Mouse (Mus musculus) myocyte (in vitro differentiated cells): ENCODE measurements around the gene Negr1.

Experiments used
- CEBPB ChIP-seq: IDR thresholded peaks from 2 replicates; pipeline ENCODE4 v1.6.1; 2011; ENCODE audit warnings: mild to moderate bottlenecking, moderate library complexity; ENCODE audit not compliant: poor library complexity, insufficient read depth, severe bottlenecking
- E2F4 ChIP-seq: IDR thresholded peaks from one replicate; pipeline ENCODE4 v1.6.1; 2011; ENCODE audit warnings: mild to moderate bottlenecking, control low read depth, moderate library complexity; ENCODE audit not compliant: insufficient read depth
- MAX ChIP-seq: IDR thresholded peaks from one replicate; pipeline ENCODE4 v1.6.1; 2011; ENCODE audit warnings: low read depth, mild to moderate bottlenecking, control low read depth
- POLR2A ChIP-seq: IDR thresholded peaks from one replicate; pipeline ENCODE4 v1.6.1; 2011; ENCODE audit warnings: low read depth, mild to moderate bottlenecking, control low read depth, moderate library complexity; ENCODE audit not compliant: insufficient read length
- POLR2AphosphoS2 ChIP-seq: IDR thresholded peaks from one replicate; pipeline ENCODE4 v1.6.1; 2011; ENCODE audit warnings: low read depth, control low read depth; ENCODE audit not compliant: insufficient read length
- REST ChIP-seq: IDR thresholded peaks from one replicate; pipeline ENCODE4 v1.6.1; 2011; ENCODE audit warnings: mild to moderate bottlenecking, control low read depth, moderate library complexity; ENCODE audit not compliant: insufficient read depth, insufficient read length
- TCF12 ChIP-seq: IDR thresholded peaks from one replicate; pipeline ENCODE4 v1.6.1; 2011; ENCODE audit warnings: mild to moderate bottlenecking, control low read depth; ENCODE audit not compliant: poor library complexity, insufficient read depth, severe bottlenecking
- USF1 ChIP-seq: IDR thresholded peaks from one replicate; pipeline ENCODE4 v1.6.1; 2011; ENCODE audit warnings: low read depth, mild to moderate bottlenecking, control low read depth, moderate library complexity

DNA sequence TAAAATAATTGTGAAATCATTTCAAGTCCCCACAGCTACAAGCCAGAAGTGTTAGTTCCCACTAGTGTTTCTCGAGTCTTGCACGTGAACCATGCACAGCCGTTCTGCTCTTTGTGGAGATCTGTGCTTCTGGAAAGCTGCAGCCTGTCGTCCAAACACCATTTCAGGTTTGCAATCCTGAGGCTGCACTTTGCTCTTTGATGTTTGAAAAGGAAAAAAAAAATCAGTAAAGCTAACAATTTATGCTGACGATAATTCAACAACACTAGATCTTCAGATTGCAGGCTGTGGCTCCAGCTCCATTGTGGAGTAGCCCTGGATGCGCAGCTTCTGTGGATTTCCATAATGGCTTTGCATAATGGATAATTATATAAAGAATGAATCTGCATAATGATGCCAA, 463.0 kb downstream of the Negr1 start:
- TF ChIP-seq TCF12 (no peak), POLR2A (no peak), POLR2AphosphoS2 (no peak), E2F4 (no peak), USF1 (no peak), REST (no peak), CEBPB (no peak), MAX (no peak)
